Mouse (Mus musculus) CH12.LX (cell line): ENCODE results near the gene Zfp760. TPM values are rescaled to one million over a fixed set of nuclear protein-coding genes. Genes with fewer than 3 reads are reported as not detected.

Source experiments
- DNase-seq: peaks from one replicate; pipeline ENCODE4 v3.0.0-alpha.2; 2013; ENCODE audit errors: extremely low read depth
- H3K27ac ChIP-seq: 2 replicates; pipeline ENCODE4 v1.5.1; 2012; ENCODE audit warnings: low read depth, mild to moderate bottlenecking, control low read depth, moderate library complexity; ENCODE audit not compliant: insufficient read depth
- H3K27me3 ChIP-seq: replicated peaks from 2 replicates; pipeline ENCODE3; 2012; ENCODE audit warnings: inconsistent platforms
- H3K36me3 ChIP-seq, 2 experiments: replicated peaks in 1 of 2; 2 replicates each; pipeline versions ENCODE3 to v1.6.1; 2012; ENCODE audit warnings: inconsistent platforms in 1 of 2, low read length in 1 of 2, mild to moderate bottlenecking in 1 of 2, mixed read lengths in 1 of 2, moderate library complexity in 1 of 2; ENCODE audit not compliant: control insufficient read depth in 1 of 2, insufficient read depth in 1 of 2
- H3K4me1 ChIP-seq, 2 experiments: 2 replicates each; pipeline ENCODE4 v1.6.1; 2012; ENCODE audit warnings: inconsistent platforms in 1 of 2, moderate library complexity in 1 of 2; ENCODE audit not compliant: insufficient read depth in 2 of 2, control insufficient read depth in 1 of 2
- H3K4me2 ChIP-seq: 2 replicates; pipeline ENCODE4 v1.6.1; 2012; ENCODE audit warnings: low read depth, mild to moderate bottlenecking, control low read depth; ENCODE audit not compliant: poor library complexity, insufficient read depth, severe bottlenecking
- H3K4me3 ChIP-seq, 3 experiments: fragments of 150-350 bp in 1 of 3; sonication (generic) in 1 of 3; replicated peaks in 1 of 3; 2 replicates each; pipeline versions ENCODE3 to v1.5.1; 2011 to 2012; ENCODE audit warnings: low read depth in 2 of 3, low read length in 2 of 3, mild to moderate bottlenecking in 2 of 3, moderate library complexity in 2 of 3, control low read depth in 1 of 3, improper control_type of control experiment in 1 of 3, inconsistent platforms in 1 of 3, mixed read lengths in 1 of 3; ENCODE audit not compliant: poor library complexity in 1 of 3
- H3K79me2 ChIP-seq: replicated peaks from 2 replicates; pipeline ENCODE4 v1.6.1; 2012; ENCODE audit warnings: mild to moderate bottlenecking, moderate library complexity; ENCODE audit not compliant: control insufficient read depth, poor library complexity, insufficient read depth, severe bottlenecking; ENCODE audit errors: extremely low read depth
- H3K9ac ChIP-seq: 2 replicates; pipeline ENCODE4 v1.6.1; 2012; ENCODE audit warnings: low read depth, mild to moderate bottlenecking, control low read depth, moderate library complexity; ENCODE audit not compliant: insufficient read depth
- H3K9me3 ChIP-seq: replicated peaks from 2 replicates; pipeline ENCODE3; 2012; ENCODE audit warnings: low read length, inconsistent platforms, mixed read lengths
- HCFC1 ChIP-seq: IDR thresholded peaks from 2 replicates; pipeline ENCODE4 v1.6.1; 2012; ENCODE audit warnings: low read depth, mild to moderate bottlenecking, inconsistent platforms, low read length, improper control_type of control experiment
- MAFK ChIP-seq: IDR thresholded peaks from 2 replicates; pipeline ENCODE4 v1.6.1; 2011; ENCODE audit warnings: low read length, improper control_type of control experiment; ENCODE audit not compliant: insufficient replicate concordance
- MEF2A ChIP-seq: IDR thresholded peaks from 2 replicates; pipeline ENCODE4 v1.6.1; 2014; ENCODE audit warnings: low read depth, mild to moderate bottlenecking, inconsistent platforms, low read length, improper control_type of control experiment, borderline replicate concordance
- dilution Hi-C: fragments of 300-500 bp; cut with MboI; formaldehyde crosslinking; loops from 2 replicates; pipeline ENCODE4 v1.14.3; 2020; ENCODE audit warnings: low sequenced_read_pairs; ENCODE audit not compliant: extremely low pct_unique_long_range_greater_than_20kb, extremely low pct_ligation_motif_present
- in situ Hi-C: fragments of 300-500 bp; cut with MboI; formaldehyde crosslinking; loops from 3 replicates; pipeline ENCODE4 v1.14.3; 2019; ENCODE audit warnings: low sequenced_read_pairs, low pct_ligation_motif_present, low pct_unique_long_range_greater_than_20kb, mixed read lengths
- polyA plus RNA-seq: library from polyadenylated mRNA; unstranded; fragments of >175 nt; gene quantifications from 2 replicates; pipeline ENCODE4 v1.2.1, GENCODE M21; 2012; ENCODE audit warnings: low read depth; ENCODE audit not compliant: insufficient read length
- total RNA-seq, 2 experiments: library from RNA; depleted of rRNA; stranded (reverse); fragments of 300-350 nt in 1 of 2; fragments of >200 nt in 1 of 2; gene quantifications; 2 replicates each; pipeline ENCODE4 v1.2.3; 2012 to 2014

The Zfp760 gene
- total and polyA plus RNA-seq, 3 experiments: 1.2 to 3.5 (median 1.4) TPM

GRCm38 (mm10) chr17:21770336-21770735 is 62.8 kb downstream of the Zfp760 start:
- Histone ChIP-seq H3K9ac (no peak overlapping the region), H3K36me3 (no peaks in the 10 kb centered on the region), H3K79me2 (no peaks in the 10 kb centered on the region), H3K9me3 (peaks cover 2% of the 10 kb centered on the region), H3K4me2 (no peak overlapping the region), H3K27me3 (no peaks in the 10 kb centered on the region), H3K4me1 (no peaks in the 10 kb centered on the region), H3K4me3 (no peak overlapping the region), H3K27ac (no peak overlapping the region)
- dilution Hi-C loops: no loop called here
- DNase-seq: no peak
- TF ChIP-seq MEF2A (no peak), MAFK (peak; percentile 65; the same call in 1 of the 2 replicates), HCFC1 (no peak)
- TF ChIP-seq, all 38 proteins: peak for 1
- in situ Hi-C loops: no loop called here

Other genes starting within 250 kb of the Zfp760 start
- gene Zfp53, start 218.7 kb upstream of the Zfp760 start, total RNA-seq (2012; rRNA removed): 4.7 and 5.4 TPM in 2 replicates
- 8.4 and 9.6 TPM in 2 replicates for gene Zfp53, start 218.7 kb upstream of the Zfp760 start, total RNA-seq (2014; rRNA removed)
- gene Zfp53, start 218.7 kb upstream of the Zfp760 start, polyA plus RNA-seq: 2.4 and 3.7 TPM in 2 replicates
- 8.6 and 9.6 TPM in 2 replicates for gene Zfp52, start 172.2 kb upstream of the Zfp760 start, total RNA-seq (2012; rRNA removed)
- gene Zfp52, start 172.2 kb upstream of the Zfp760 start, total RNA-seq (2014; rRNA removed): 15.4 and 16.3 TPM in 2 replicates
- gene Zfp52, start 172.2 kb upstream of the Zfp760 start, polyA plus RNA-seq: 5.9 and 6.4 TPM in 2 replicates
- gene Zfp948, start 140.7 kb upstream of the Zfp760 start, total RNA-seq (2012; rRNA removed): 0.72 and 0.97 TPM in 2 replicates
- gene Zfp948, start 140.7 kb upstream of the Zfp760 start, total RNA-seq (2014; rRNA removed): 1.6 and 1.7 TPM in 2 replicates
- 0.67 and 0.74 TPM in 2 replicates for gene Zfp948, start 140.7 kb upstream of the Zfp760 start, polyA plus RNA-seq
- 0.93 and 1.1 TPM in 2 replicates for gene Zfp983, start 57.1 kb upstream of the Zfp760 start, total RNA-seq (2012; rRNA removed)
- gene Zfp983, start 57.1 kb upstream of the Zfp760 start, total RNA-seq (2014; rRNA removed): 2.1 and 2.3 TPM in 2 replicates
- 0.87 and 1.1 TPM in 2 replicates for gene Zfp983, start 57.1 kb upstream of the Zfp760 start, polyA plus RNA-seq
- 1.2 and 3.1 TPM in 2 replicates for gene Gm10226, start 15.9 kb upstream of the Zfp760 start, total RNA-seq (2012; rRNA removed)
- 5.5 and 5.8 TPM in 2 replicates for gene Gm10226, start 15.9 kb upstream of the Zfp760 start, total RNA-seq (2014; rRNA removed)
- 4.8 TPM in 1 of 2 replicates, not detected in the other for gene Gm10226, start 15.9 kb upstream of the Zfp760 start, polyA plus RNA-seq
- 2.6 and 2.9 TPM in 2 replicates for gene Zfp229, start 23.1 kb downstream of the Zfp760 start, total RNA-seq (2012; rRNA removed)
- gene Zfp229, start 23.1 kb downstream of the Zfp760 start, total RNA-seq (2014; rRNA removed): 5.1 and 5.5 TPM in 2 replicates
- gene Zfp229, start 23.1 kb downstream of the Zfp760 start, polyA plus RNA-seq: 1.9 and 4.4 TPM in 2 replicates
- not detected in 2 replicates for gene Zfp820, start 138.0 kb downstream of the Zfp760 start, total RNA-seq (2012; rRNA removed)
- gene Zfp820, start 138.0 kb downstream of the Zfp760 start, total RNA-seq (2014; rRNA removed): not detected in 2 replicates
- gene Zfp820, start 138.0 kb downstream of the Zfp760 start, polyA plus RNA-seq: not detected in 2 replicates
- gene Zfp995, start 202.2 kb downstream of the Zfp760 start, total RNA-seq (2012; rRNA removed): not detected in 2 replicates
- gene Zfp995, start 202.2 kb downstream of the Zfp760 start, total RNA-seq (2014; rRNA removed): not detected in 2 replicates
- 1.0 and 1.5 TPM in 2 replicates for gene Zfp995, start 202.2 kb downstream of the Zfp760 start, polyA plus RNA-seq